Mouse (Mus musculus) MEL (cell line): ENCODE measurements at regions not wholly inside any gene's neighbourhood (a gene's known extent, or its start where the extent isn't known, plus 50 kb on each side); places are given as distances from the start of the nearest gene placed in this dataset.
"Not testable (repeated sequence)": the region's sequence is repeated elsewhere in the genome, so short reads cannot be mapped to it uniquely, and the experiment has no call there.

ENCODE experiments used
- DNase-seq: peaks from one replicate; pipeline ENCODE4 v3.0.0; 2011; ENCODE audit warnings: low read depth, low spot score
- H3K27ac ChIP-seq: 2 replicates; pipeline ENCODE4 v1.5.1; 2012; ENCODE audit warnings: low read depth, mild to moderate bottlenecking, control low read depth, low read length, moderate library complexity; ENCODE audit not compliant: control insufficient read depth
- H3K27me3 ChIP-seq, 2 experiments: fragments of 150-350 bp in 1 of 2; sonication (generic) in 1 of 2; 2 replicates each; pipeline ENCODE4 v1.6.1; 2012; ENCODE audit warnings: low read length in 2 of 2, mild to moderate bottlenecking in 2 of 2, improper control_type of control experiment in 1 of 2, moderate library complexity in 1 of 2; ENCODE audit not compliant: insufficient read depth in 2 of 2, control insufficient read depth in 1 of 2
- H3K36me3 ChIP-seq, 2 experiments: 2 replicates each; pipeline ENCODE4 v1.6.1; 2012 to 2014; ENCODE audit warnings: low read length in 2 of 2, improper control_type of control experiment in 1 of 2, inconsistent platforms in 1 of 2, mild to moderate bottlenecking in 1 of 2; ENCODE audit not compliant: insufficient read depth in 2 of 2, control insufficient read depth in 1 of 2
- H3K4me1 ChIP-seq, 2 experiments: fragments of 150-350 bp in 1 of 2; sonication (generic) in 1 of 2; 2 replicates each; pipeline ENCODE4 v1.6.1; 2012; ENCODE audit warnings: low read length in 2 of 2, improper control_type of control experiment in 1 of 2, mild to moderate bottlenecking in 1 of 2; ENCODE audit not compliant: insufficient read depth in 2 of 2, control insufficient read depth in 1 of 2
- H3K4me3 ChIP-seq, 2 experiments: fragments of 150-350 bp in 1 of 2; sonication (generic) in 1 of 2; 2 replicates each; pipeline ENCODE4 v1.5.1; 2012; ENCODE audit warnings: low read depth in 2 of 2, low read length in 2 of 2, mild to moderate bottlenecking in 2 of 2, moderate library complexity in 2 of 2, control low read depth in 1 of 2, improper control_type of control experiment in 1 of 2; ENCODE audit not compliant: control insufficient read depth in 1 of 2, insufficient read depth in 1 of 2
- H3K79me2 ChIP-seq: 2 replicates; pipeline ENCODE4 v1.6.1; 2012; ENCODE audit warnings: mild to moderate bottlenecking, low read length, moderate library complexity; ENCODE audit not compliant: control insufficient read depth, poor library complexity, insufficient read depth
- H3K9ac ChIP-seq: 2 replicates; pipeline ENCODE4 v1.6.1; 2012; ENCODE audit warnings: low read depth, mild to moderate bottlenecking, control low read depth, low read length, moderate library complexity; ENCODE audit not compliant: control insufficient read depth, poor library complexity, severe bottlenecking
- H3K9me3 ChIP-seq: fragments of 150-350 bp; sonication (generic); replicated peaks from 2 replicates; pipeline ENCODE4 v1.6.1; 2012; ENCODE audit warnings: mild to moderate bottlenecking, low read length, improper control_type of control experiment, moderate library complexity; ENCODE audit not compliant: insufficient read depth
- BHLHE40 ChIP-seq: IDR thresholded peaks from 2 replicates; pipeline ENCODE4 v1.6.1; 2012; ENCODE audit warnings: low read depth, mild to moderate bottlenecking, inconsistent platforms, low read length, improper control_type of control experiment, borderline replicate concordance
- CHD1 ChIP-seq: IDR thresholded peaks from 2 replicates; pipeline ENCODE4 v1.6.1; 2012; ENCODE audit warnings: low read depth, mild to moderate bottlenecking, inconsistent platforms, low read length, improper control_type of control experiment
- CHD2 ChIP-seq: IDR thresholded peaks from 2 replicates; pipeline ENCODE4 v1.6.1; 2011; ENCODE audit warnings: low read length, improper control_type of control experiment
- E2F4 ChIP-seq: IDR thresholded peaks from 2 replicates; pipeline ENCODE4 v1.6.1; 2011; ENCODE audit warnings: low read depth, low read length, improper control_type of control experiment, borderline replicate concordance
- EP300 ChIP-seq, 2 experiments: IDR thresholded peaks; 2 replicates each; pipeline ENCODE4 v1.6.1; 2011; ENCODE audit warnings: improper control_type of control experiment in 2 of 2, low read length in 2 of 2, low read depth in 1 of 2, mild to moderate bottlenecking in 1 of 2
- HCFC1 ChIP-seq: IDR thresholded peaks from 2 replicates; pipeline ENCODE4 v1.6.1; 2012; ENCODE audit warnings: low read depth, mild to moderate bottlenecking, inconsistent platforms, low read length, improper control_type of control experiment, moderate library complexity
- JUND ChIP-seq: IDR thresholded peaks from 2 replicates; pipeline ENCODE4 v1.6.1; 2011; ENCODE audit warnings: low read depth, mild to moderate bottlenecking, improper control_type of control experiment, low read length
- KAT2A ChIP-seq: conservative IDR thresholded peaks from 2 replicates; pipeline ENCODE4 v1.6.1; 2012; ENCODE audit warnings: low read depth, low read length, improper control_type of control experiment, inconsistent platforms
- MAX ChIP-seq: IDR thresholded peaks from 2 replicates; pipeline ENCODE4 v1.6.1; 2011; ENCODE audit warnings: low read length, improper control_type of control experiment
- MEF2A ChIP-seq: IDR thresholded peaks from 2 replicates; pipeline ENCODE4 v1.6.1; 2014; ENCODE audit warnings: low read depth, mild to moderate bottlenecking, inconsistent platforms, low read length, improper control_type of control experiment; ENCODE audit not compliant: poor library complexity, insufficient replicate concordance, severe bottlenecking; ENCODE audit errors: extremely low read depth
- MYC ChIP-seq: IDR thresholded peaks from 2 replicates; pipeline ENCODE4 v1.6.1; 2011; ENCODE audit warnings: low read depth, mild to moderate bottlenecking, low read length, improper control_type of control experiment, moderate library complexity
- NELFE ChIP-seq: IDR thresholded peaks from 2 replicates; pipeline ENCODE4 v1.6.1; 2011; ENCODE audit warnings: low read depth, low read length, improper control_type of control experiment
- POLR2AphosphoS2 ChIP-seq: IDR thresholded peaks from 2 replicates; pipeline ENCODE4 v1.6.1; 2011; ENCODE audit warnings: low read length, improper control_type of control experiment
- RAD21 ChIP-seq: IDR thresholded peaks from 2 replicates; pipeline ENCODE4 v1.6.1; 2011; ENCODE audit warnings: mild to moderate bottlenecking, low read depth, low read length, improper control_type of control experiment
- RCOR1 ChIP-seq: IDR thresholded peaks from 2 replicates; pipeline ENCODE4 v1.6.1; 2012; ENCODE audit warnings: low read depth, mild to moderate bottlenecking, inconsistent platforms, low read length, improper control_type of control experiment
- SIN3A ChIP-seq: IDR thresholded peaks from 2 replicates; pipeline ENCODE4 v1.6.1; 2012; ENCODE audit warnings: low read length, improper control_type of control experiment, inconsistent platforms
- SMC3 ChIP-seq: IDR thresholded peaks from 2 replicates; pipeline ENCODE4 v1.6.1; 2011; ENCODE audit warnings: low read depth, low read length, improper control_type of control experiment
- USF2 ChIP-seq, 2 experiments: IDR thresholded peaks; 2 replicates each; pipeline ENCODE4 v1.6.1; 2011 to 2012; ENCODE audit warnings: improper control_type of control experiment in 2 of 2, low read length in 2 of 2, borderline replicate concordance in 1 of 2, inconsistent platforms in 1 of 2, low read depth in 1 of 2, mild to moderate bottlenecking in 1 of 2; ENCODE audit not compliant: insufficient read depth in 1 of 2
- ZKSCAN1 ChIP-seq: IDR thresholded peaks from 2 replicates; pipeline ENCODE4 v1.6.1; 2012; ENCODE audit warnings: low read depth, mild to moderate bottlenecking, inconsistent platforms, low read length, improper control_type of control experiment, moderate library complexity
- ZNF384 ChIP-seq: IDR thresholded peaks from 2 replicates; pipeline ENCODE4 v1.6.1; 2012; ENCODE audit warnings: low read depth, mild to moderate bottlenecking, inconsistent platforms, low read length, improper control_type of control experiment

- Histone ChIP-seq H3K9ac (no peak overlapping the region), H3K36me3 (no peaks in the 10 kb centered on the region), H3K79me2 (no peaks in the 10 kb centered on the region), H3K27me3 (no peaks in the 10 kb centered on the region), H3K4me1 (no peaks in the 10 kb centered on the region), H3K4me3 (no peak overlapping the region), H3K9me3 (no peaks in the 10 kb centered on the region), H3K27ac (no peak overlapping the region)
- DNase-seq: peak; percentile 55
- no peak for TF ChIP-seq CHD1
- TF ChIP-seq USF2 (IDR thresholded peaks at IDR 0.05; ENCODE audit: borderline replicate concordance in 1 of 2, insufficient read depth in 1 of 2, low read depth in 1 of 2, low read length in 2 of 2): no peak
- no peak for TF ChIP-seq MEF2A
Measured at GRCm38 (mm10) chr9:17987606-17988005, 304.3 kb upstream of the Chordc1 start.

DNA sequence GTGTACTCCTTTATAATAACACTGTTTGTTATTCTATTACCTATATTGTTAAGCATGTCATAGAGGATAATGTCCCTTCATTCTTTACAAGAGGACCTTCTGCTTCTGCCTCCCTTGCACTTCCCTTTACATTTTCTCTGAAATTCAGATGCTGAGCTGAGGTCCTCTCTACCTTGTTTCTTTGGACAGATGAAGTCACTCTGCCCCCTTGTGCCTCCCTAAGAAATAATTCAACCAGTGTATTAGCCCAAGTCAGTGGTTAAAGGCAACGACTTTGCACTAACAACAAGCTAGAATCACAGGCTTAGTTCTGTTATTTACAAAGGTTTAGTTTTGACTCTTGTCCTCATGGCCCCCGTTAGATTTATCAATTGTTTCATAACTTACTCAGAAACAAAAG, 289.4 kb upstream of the Chordc1 start:
- Histone ChIP-seq H3K9me3 (no peaks in the 10 kb centered on the region), H3K4me3 (no peak overlapping the region), H3K4me1 (no peaks in the 10 kb centered on the region), H3K27ac (no peak overlapping the region), H3K9ac (no peak overlapping the region), H3K36me3 (no peaks in the 10 kb centered on the region), H3K79me2 (no peaks in the 10 kb centered on the region), H3K27me3 (no peaks in the 10 kb centered on the region)
- no peak for DNase-seq
- TF ChIP-seq HCFC1 (no peak), MYC (no peak), RAD21 (peak; percentile 7; the same call in 1 of the 2 replicates), SIN3A (no peak), SMC3 (no peak), E2F4 (no peak), BHLHE40 (no peak), MAX (no peak)

DNA sequence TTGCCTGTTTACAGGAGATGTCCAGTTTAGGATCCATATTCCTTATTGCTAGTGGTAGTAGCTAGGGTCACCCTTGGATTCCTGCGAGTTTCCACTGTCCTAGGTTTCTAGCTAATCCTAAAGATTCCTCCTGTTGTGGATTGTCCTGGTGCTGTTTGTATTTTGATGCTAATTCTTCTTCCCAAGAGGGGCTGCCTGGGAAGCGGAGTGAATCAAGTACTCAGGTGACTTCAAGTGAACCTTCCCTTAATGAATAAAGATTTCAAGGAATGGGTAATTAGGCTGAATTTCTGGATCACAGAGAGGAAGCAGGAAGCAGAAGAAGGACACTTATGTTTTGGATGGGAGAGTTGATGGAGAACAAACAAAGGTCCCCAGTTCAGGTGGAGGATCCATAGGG, 250.6 kb upstream of the Chordc1 start:
- DNase-seq: no peak
- H3K4me1 ChIP-seq: no peaks in the 10 kb centered on the region
- no peak overlapping the region for H3K4me3 ChIP-seq
- no peaks in the 10 kb centered on the region for H3K79me2 ChIP-seq
- no peak overlapping the region for H3K9ac ChIP-seq
- no peak overlapping the region for H3K27ac ChIP-seq
- H3K9me3 ChIP-seq: no peaks in the 10 kb centered on the region
- H3K27me3 ChIP-seq: no peaks in the 10 kb centered on the region
- TF ChIP-seq ZKSCAN1 (no peak), NELFE (no peak), POLR2AphosphoS2 (no peak), JUND (no peak), ZNF384 (no peak), RAD21 (no peak), KAT2A (no peak), RCOR1 (no peak), EP300 (IDR thresholded peaks at IDR 0.05; ENCODE audit: low read depth in 1 of 2, low read length in 2 of 2) (no peak), HCFC1 (no peak), CHD2 (no peak), USF2 (IDR thresholded peaks at IDR 0.05; ENCODE audit: borderline replicate concordance in 1 of 2, insufficient read depth in 1 of 2, low read depth in 1 of 2, low read length in 2 of 2) (no peak), MAX (no peak)
- H3K36me3 ChIP-seq: no peaks in the 10 kb centered on the region

DNA sequence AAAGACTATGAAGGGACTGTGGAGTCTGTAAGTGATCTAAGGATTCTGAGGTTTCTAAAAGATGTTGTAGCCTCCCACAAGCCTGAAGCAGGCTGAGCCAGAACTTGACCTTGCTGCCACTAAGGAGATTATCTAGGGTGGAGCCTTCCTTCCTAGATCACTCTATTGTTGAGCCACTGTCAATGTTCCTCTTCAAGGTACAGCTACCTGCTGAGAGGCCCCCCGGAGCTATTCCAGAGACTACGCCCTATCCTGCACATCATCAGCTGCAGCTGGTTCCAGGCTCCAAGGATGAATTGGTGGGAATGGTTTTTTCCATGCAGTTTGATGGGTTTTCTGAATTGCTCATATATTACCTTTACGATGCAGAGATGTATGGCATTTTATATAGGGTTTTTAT, 249.3 kb upstream of the Chordc1 start:
- DNase-seq, H3K36me3 ChIP-seq, H3K4me3 ChIP-seq, H3K4me1 ChIP-seq, H3K27me3 ChIP-seq, H3K79me2 ChIP-seq, H3K9me3 ChIP-seq, H3K9ac ChIP-seq, H3K27ac ChIP-seq: not testable (repeated sequence)
